Mouse (Mus musculus): ENCODE measurements around the gene Vmn1r40. TPM values are rescaled to one million over a fixed set of nuclear protein-coding genes. Genes with fewer than 3 reads are reported as not detected.

Gene Vmn1r40
- total RNA-seq (2022), result not detected

DNA sequence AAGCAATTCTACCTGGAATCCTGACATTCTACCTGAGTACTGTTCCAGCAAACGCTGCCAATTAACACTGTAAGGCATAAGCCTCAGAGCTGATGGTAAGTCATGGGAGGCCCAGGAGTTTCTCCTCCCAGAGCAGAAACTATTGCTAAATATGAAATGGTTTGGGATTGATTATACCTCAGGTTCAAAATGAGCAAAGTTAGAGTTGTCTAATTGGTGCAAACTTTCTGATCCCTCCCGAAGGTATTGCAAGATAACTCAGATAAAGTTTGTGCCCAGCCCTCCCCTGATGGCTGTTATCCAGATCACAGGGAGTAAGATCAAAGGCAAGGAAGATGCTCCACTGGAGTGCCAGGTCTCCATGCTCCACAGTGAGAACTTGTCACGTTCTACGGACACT, at the start of gene Vmn1r40:
Gene Vmn1r40 (plus strand): TSS at position 301 of the 400 bp plus-strand sequence.
- DNase-seq (ENCODE audit: low spot score), result no peak

DNA sequence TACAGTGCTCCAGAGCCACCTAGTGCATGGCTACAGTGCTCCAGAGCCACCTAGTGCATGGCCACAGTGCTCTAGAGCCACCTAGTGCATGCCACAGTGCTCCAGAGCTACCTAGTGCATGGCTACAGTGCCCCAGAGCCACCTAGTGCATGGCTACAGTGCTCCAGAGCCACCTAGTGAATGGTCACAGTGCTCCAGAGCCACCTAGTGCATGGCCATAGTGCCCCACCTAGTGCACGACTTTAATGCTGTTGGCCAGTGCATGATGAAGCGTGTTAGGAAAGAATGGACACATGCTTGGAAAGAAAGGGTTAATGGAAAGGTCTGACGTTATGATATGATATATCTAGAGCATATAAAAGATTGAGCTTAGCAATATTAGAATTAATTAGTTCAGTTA, 49.0 kb upstream of the Vmn1r40 start:
- DNase-seq (ENCODE audit: low spot score), result no peak

DNA sequence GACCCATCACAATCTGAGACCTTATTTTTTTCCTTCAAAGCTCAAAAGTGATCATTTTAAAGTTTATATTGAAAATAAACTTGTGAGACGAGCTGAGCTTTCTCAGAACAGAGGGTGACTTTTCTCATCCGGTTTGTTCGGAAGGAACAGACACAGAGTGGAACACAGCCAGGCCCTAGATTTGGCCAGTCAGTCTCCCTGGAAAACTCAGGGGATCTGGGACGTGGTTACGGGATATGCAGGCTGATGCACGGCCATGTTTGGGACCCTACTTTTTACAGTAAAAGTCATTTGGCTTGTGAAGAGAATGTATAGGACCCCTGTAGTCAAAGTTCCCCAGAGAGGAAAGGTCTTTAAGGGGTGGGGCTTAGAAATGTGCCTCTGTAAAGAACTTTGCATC, 48.4 kb upstream of the Vmn1r40 start:
- DNase-seq (ENCODE audit: low spot score), result no peak

DNA sequence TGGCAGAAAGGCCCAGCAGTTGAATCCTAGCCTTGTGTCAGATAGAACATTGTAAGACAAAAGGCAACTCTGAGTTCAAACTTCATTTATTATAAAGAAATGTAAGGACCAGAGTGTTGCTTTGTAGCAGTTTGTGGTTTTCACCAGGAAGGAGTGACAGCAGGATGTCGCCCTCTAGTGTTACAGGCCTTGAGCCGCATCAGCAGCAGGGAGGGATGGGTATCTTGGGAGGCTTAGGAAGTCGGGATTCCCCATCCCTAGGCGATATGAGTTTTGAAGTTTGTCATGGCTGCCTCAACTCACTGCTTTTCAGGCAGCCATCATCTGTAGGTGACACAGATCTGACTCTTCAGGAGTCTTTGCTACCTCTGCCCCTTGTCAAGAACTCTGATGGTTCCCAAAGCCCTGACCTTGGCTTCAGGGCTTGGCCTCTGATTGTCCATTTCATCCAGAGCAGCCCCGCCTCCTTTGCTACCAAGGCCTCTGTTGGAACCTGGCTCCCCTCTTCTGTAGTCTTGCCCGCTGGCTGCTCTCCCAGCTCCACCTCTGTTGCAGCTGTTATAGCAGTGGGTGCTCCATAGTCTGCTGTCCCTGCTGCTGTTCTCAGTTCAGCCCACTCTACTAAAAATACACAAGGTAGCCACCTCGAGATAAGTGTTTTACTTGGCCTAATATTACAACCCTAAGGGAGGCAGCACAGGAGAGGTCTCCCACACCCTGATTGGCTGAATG, 47.5 kb upstream of the Vmn1r40 start:
- DNase-seq (ENCODE audit: low spot score), result peak; percentile 45

DNA sequence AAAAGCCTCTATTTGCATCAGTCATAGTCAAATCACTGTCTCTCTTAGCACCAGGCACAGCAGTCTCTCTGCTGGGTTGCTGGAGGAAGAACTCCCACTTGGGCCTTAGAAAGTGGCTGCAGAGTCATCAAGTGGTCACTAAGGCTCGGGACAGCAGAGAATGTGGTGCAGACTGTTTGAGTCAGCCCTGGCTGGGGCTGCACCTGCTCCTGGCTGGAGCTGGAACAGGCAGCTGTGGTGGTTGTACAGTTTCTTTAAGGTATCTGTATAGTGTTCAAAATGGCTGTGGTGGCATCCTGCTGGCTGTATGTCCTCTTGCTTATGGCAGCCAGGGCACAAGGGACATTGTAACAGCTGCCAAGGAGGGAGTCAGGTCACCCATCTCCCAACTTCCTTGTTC, 46.9 kb upstream of the Vmn1r40 start:
- no peak for DNase-seq (ENCODE audit: low spot score)

DNA sequence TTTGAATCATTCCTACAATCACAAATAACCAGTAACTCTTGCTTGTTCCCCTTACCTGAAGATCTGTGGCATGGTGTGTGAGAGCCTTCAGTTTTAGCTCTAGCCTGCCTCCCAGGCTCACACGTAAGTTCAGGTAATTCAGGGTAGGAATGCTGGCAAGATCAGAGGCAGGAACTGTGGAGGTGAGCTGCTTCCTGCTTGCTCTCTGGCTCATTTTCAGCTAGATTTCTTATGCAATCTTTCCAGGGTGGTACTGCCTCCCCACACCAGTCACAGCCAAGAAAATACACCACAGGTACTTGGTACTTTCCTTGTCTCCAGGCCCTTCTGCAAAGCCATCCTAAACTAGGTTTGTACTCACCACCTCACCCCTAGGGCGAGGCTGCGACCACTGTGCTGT, 44.8 kb upstream of the Vmn1r40 start:
- no peak for DNase-seq (ENCODE audit: low spot score)

DNA sequence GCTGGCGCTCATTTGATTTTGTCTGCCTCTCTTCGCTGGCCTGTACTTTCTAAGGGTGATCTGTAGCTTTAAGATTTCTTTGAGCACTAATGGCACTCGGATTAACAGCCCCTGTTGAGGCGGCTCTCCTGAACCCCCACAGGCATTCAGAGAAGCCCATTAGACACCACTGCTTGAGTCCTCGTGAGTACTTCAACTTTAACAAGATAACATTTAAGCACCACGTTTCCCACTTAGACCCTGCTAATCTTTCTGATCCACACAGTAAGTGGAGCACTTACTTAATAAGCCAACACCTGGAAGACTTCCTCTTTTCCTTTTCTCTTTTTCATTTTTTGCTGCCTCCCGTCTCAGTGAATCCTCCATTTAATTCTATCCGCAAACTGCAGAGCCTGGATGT, 42.2 kb upstream of the Vmn1r40 start:
- no peak for DNase-seq (ENCODE audit: low spot score)

DNA sequence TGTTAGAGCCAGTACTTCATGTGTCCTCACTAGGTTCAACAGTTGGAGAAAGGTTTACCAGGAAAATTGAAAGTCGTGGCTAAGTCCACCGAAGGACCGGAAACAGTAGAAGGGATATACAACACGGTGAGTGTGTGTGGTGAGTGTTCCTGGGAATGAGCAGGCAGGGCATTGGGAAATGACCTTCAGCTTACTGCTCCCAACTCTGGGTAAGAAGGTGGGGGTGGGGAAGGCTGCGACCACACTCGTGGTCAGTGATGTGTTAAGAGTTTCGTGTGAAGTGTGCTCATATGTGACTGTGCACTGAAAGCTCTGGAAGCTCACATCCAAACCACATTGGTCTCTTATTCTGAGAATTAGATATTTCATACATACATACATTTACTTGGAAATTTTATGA, 41.7 kb upstream of the Vmn1r40 start:
- DNase-seq (ENCODE audit: low spot score), result no peak

DNA sequence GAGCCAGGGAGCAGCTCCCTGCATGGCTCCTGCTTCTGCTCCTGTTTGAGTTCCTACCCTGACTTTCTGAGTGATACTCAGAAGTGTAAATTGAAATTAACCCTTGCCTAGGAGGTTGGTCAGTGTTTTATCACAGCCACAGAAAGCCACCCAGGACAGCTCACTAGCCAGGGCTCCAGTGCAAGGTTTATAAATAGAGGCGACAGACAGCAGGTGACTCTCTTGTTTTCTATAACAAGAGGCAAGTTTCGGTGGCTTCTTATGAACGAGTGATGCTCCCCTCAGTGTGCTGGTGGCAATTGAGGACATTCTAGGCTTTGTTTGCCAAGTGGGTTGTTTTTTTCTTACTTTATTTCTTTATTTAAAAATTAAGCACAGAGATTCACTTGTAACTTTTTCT, 40.4 kb upstream of the Vmn1r40 start:
- no peak for DNase-seq (ENCODE audit: low spot score)

DNA sequence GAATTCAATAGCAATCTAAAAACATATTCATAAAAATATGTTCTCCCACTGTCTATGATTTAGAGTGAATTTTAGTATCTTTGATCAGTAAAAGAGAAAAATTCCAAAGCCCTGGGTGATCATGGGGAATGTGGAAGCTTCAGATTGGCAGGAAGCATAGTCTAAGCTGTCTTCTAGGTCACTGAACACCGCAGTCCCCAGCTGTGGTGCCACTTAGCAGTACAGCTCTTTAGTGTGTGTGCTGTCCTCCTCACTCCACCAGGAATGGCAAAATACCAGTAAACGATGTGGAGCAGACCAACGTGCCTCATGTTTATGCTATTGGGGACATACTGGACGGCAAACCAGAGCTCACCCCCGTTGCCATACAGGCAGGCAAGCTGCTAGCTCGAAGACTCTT, 37.8 kb upstream of the Vmn1r40 start:
- no peak for DNase-seq (ENCODE audit: low spot score)

DNA sequence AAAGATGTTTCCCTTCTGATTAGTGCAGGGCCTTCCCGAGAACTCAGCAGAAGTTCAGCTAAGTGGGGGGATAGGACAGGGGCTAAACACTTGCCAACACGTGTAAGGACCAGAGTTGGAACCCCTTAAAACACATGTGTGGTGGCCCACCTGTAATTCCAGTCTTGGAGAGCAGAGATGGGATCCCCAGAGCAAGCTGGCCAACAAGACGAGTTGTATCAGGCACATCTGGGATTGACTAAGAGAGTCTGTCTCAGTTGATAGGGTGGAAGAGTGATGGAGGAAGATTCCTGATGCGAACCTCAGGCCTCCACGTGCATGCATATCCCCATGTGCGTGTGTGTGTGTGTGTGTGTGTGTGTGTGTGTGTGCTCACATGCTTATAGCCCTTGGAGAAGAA, 35.9 kb upstream of the Vmn1r40 start:
- DNase-seq (ENCODE audit: low spot score), result no peak

DNA sequence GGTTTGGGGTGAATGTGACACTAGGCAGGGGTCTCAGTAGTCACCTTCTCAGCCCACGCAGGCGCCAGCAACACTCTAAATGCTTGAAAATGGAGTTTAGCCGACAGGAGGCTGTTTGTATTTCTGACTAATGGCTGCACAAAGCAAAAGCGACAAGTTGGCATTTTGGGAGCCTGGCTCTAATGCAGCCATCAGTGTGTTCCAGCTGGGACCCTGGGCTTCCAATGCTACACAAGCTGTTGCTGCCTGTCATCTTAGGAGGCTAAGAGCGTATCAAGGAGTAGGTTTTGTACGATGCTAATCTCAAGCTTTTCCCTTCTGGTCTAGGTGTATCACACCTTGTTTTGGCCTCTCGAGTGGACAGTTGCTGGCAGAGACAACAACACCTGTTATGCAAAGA, 34.7 kb upstream of the Vmn1r40 start:
- DNase-seq (ENCODE audit: low spot score), result no peak

DNA sequence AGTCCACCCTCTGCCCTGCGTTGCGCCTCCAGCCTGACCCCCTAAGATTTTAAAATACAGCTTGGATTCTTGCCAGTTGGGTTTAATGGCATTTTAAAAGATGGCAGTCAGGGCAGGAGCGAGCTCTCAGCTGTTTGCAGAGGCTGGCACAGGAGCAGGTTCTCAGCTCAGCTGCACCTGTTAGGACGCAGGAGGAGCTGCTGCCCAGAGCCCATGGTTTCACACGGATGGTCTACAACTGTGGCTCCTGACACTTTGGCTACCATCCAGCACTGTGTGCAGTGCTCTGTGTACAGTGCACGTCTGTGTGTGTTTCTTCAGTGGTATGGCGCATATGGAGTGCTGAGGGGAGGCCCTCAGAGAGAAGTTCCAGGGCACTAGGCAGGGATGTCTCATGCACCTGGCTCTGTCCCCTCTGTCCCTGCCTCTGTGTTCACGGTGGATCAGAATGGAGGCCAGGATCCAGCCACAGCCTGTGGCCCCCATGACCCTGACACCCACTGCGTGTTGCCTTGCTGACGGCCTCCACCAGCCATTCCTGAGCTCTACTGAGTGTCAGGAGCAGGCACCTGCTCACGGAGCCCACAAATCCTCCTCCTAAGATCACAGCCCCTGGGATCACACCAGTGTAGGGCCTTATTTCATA, 34.1 kb upstream of the Vmn1r40 start:
- DNase-seq (ENCODE audit: low spot score), result no peak

DNA sequence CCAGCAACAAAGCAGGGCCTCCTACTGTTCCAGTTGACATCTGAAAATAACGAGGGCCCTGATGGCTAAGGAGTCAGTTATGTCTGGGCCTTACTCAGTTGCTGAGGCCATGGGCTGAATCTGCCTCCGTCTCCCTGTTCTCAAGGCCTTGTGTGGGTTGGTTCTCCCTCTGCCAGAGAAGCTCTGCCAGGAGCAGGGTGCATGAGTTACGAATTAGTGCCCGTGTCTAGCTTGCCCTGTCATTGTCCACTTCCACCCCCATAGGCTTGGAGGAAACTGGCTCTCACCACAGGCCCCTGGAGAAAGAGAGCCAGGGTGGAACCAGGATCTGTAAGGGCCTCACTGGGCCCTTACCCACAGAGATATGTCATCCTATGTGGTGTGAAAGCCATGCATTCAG, 28.8 kb upstream of the Vmn1r40 start:
- no peak for DNase-seq (ENCODE audit: low spot score)

DNA sequence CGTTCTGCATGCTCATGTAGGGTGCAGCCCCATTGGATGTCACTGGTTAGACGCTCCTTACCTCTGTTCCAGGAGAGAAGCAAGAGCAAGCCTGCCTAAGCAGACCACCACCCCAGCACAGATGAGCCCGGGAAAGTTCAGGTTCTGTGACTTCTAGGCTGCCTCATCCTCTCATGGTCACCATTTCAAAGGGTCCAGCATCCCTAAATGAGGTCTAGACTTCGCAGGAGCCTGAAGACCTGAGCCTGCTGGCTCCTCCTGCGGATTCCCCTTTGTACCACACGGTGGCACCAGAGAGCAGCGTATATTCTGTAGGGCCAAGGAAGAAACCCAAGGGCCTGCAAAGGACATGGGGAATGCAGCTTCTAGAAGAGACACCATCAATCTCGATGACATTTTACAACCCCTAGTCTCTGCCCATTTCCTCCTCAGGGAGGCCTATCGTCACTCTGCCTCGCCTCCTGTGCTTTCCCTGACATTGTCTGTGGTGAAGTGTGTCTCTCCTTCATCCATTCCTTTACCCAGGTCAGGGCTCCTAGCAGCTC, 28.0 kb upstream of the Vmn1r40 start:
- peak; percentile 55 for DNase-seq (ENCODE audit: low spot score)

DNA sequence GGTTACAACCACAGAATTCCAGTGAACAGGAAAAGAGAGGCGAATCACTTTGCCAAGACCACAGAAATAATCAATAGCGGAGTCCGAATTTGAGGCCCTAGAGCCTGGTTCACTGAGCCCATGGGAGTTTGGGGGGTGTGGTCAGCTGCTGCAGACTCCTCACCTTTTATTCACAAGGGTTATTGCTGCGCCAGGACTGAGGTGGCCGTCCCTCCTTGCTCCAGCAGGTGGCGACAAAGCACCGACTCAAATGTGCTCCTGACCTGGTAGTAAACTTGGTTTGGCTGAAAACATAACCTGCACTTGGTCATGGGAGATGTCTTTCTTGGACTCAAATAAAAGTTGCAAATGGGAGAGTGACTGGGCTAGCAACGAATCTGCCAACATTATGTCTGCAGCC, 27.2 kb upstream of the Vmn1r40 start:
- peak; percentile 58 for DNase-seq (ENCODE audit: low spot score)

DNA sequence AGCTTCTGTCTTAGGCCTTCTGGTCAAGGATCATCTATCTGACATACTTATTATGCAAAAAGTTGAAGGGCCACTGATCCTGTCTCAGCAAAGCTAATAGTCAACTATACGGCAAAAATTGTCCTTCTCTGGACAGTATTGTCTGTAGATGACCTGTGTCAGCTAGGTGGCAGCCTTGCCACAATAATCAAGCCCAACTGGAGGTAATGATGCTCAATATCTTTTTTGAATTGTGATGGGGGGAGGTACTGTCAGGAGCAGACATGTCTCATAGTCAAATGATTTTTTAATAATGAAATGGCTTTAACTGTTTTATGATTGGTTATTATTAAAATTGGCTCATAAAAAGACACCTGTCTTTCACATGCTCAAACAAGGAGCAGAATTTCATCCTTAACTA, 23.1 kb upstream of the Vmn1r40 start:
- no peak for DNase-seq (ENCODE audit: low spot score)

DNA sequence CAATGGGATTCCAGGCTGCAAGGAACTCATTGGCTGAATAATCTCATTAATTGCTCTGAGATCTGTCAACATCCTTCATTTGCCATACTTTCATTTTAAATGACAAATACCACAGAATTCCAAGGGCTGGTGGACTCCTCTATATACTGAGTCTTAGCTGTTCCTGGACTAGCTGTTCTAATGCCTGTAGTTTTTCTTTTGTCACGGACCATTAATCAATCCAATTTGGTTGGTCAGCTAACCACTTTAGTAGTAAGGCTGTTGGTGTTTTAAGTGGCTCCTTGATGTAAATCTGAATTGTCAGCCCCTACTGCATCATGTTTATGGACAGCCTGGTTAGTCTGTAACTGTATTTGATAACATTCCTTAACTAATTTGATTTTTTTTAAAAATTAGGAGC, 20.2 kb upstream of the Vmn1r40 start:
- no peak for DNase-seq (ENCODE audit: low spot score)

DNA sequence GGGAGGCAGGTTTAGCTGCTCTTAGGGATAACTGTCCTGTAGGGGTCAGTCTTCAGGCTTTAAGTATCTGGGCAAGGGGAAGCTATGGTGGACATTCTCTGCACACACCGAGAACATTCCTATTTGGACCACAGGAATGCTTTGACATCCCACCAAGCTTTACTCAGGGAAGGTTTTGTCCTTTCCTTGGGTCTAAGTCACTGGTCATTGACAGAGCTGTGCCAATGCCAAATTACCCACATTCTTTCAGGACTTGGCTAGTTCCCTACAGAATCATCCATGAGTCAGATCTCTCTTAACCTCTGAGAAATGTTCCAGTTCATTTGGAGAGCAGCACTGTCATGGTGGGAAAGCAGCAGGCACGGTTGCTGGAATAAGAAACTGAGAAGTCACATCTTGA, 716 bp upstream of the Vmn1r40 start:
- no peak for DNase-seq (ENCODE audit: low spot score)

DNA sequence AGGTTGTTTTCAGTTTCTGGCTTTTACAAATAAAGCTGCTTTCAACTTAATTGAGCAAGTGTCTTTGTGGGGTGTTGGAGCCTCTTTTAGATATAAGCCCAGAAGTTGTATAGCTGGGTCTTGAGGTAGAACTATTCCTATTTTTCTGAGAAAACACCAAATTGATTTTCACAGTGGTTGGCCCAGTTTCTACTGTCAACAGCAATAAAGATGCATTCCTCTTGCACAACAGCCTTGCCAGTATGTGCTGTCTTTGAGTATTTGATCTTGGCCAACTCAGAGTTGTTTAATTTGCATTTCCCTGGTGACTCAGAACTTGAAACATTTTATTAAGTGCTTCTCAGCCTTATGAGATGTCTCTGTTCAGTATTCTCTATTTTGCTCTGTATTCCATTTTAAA, 10.7 kb downstream of the Vmn1r40 start:
- no peak for DNase-seq (ENCODE audit: low spot score)

DNA sequence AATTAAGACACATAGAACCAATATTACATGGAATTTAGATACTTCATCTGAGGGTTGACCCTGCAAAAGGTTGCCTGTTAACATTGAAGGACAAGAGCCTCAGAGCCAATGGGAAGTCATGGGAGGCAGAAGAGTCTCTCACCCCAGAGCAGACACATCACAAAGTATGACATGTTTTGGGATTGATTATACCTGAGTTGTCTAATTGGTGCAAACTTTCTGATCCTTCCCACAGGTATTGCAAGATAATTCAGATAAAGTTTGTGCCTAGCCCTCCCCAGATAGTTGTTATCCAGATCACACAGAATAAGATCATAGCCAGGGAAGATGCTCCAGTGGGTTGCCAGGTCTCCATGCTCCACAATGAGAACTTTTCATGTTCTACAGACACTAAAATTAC, 33.1 kb downstream of the Vmn1r40 start, which contains the start of gene Vmn1r41:
Gene Vmn1r41 (plus strand): TSS at position 301 of the 400 bp plus-strand sequence.
- DNase-seq (ENCODE audit: low spot score), result no peak

DNA sequence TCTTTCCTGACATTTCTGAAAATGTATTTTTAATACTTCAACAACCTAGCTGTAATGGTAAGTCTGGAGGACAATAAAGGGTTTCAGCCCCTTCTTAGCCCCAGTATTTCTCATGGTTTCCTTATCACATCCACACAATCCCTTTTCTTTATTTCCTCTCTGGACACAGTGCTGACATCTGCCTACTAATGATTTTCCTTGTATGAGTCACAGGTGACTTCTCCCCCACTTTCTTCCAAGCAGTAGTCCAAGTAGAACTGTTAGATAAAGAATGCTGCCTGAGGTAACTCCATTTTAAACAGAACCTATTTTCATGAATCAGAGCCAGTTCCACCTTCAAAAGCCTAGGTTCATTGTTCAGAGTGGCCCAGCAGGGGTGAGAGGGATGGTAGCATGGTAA, 35.5 kb downstream of the Vmn1r40 start:
- DNase-seq (ENCODE audit: low spot score), result no peak
